Mouse (Mus musculus) E14TG2a.4 (cell line): ENCODE data around the gene Dhh.

Experiments used
- CTCF ChIP-seq: conservative IDR thresholded peaks from 2 replicates; pipeline ENCODE4 v1.5.1; 2014; ENCODE audit warnings: low read length
- NANOG ChIP-seq: IDR thresholded peaks from 2 replicates; pipeline ENCODE4 v1.6.1; 2014; ENCODE audit warnings: borderline replicate concordance, low read length, mixed read lengths

- TF ChIP-seq CTCF (no peak), NANOG (no peak)
Measured at GRCm38 (mm10) chr15:98849956-98850600, 48.3 kb downstream of the Dhh start.
